Mouse (Mus musculus) right cerebral cortex, postnatal 10 days (tissue): ENCODE measurements at regions not wholly inside any gene's neighbourhood (a gene's known extent, or its start where the extent isn't known, plus 50 kb on each side); places are given as distances from the start of the nearest gene placed in this dataset.

ENCODE experiments used
- DNase-seq, 2 experiments: peaks; one replicate each; pipeline ENCODE4 v3.0.0; 2021; ENCODE audit warnings: low spot score in 2 of 2

- peak; percentile 60 to 65 for DNase-seq
These were observed 67.5 kb downstream of the Sc5d start for GRCm38 (mm10) chr9:42196552-42196951.

- no peak for DNase-seq
These were observed 67.9 kb downstream of the Sc5d start for GRCm38 (mm10) chr9:42196110-42196509.

GRCm38 (mm10) chr9:42195651-42196050, 68.4 kb downstream of the Sc5d start:
- no peak for DNase-seq

- DNase-seq = no peak
These were observed 69.1 kb downstream of the Sc5d start for GRCm38 (mm10) chr9:42194939-42195338.

- DNase-seq = no peak
These were observed 69.9 kb downstream of the Sc5d start for GRCm38 (mm10) chr9:42194176-42194575.

GRCm38 (mm10) chr9:42192967-42193733, 69.1 kb upstream of the Sorl1 start:
- DNase-seq = no peak

GRCm38 (mm10) chr9:42187371-42188228, 63.5 kb upstream of the Sorl1 start:
- DNase-seq = peak; percentile 89 to 93

GRCm38 (mm10) chr9:42184104-42184635, 60.1 kb upstream of the Sorl1 start:
- DNase-seq = no peak

GRCm38 (mm10) chr9:42183448-42183847, 59.4 kb upstream of the Sorl1 start:
- DNase-seq = peak; percentile 85 to 93

- no peak for DNase-seq
These were observed 58.3 kb upstream of the Sorl1 start for GRCm38 (mm10) chr9:42182400-42182799.

GRCm38 (mm10) chr9:42180152-42180551, 56.1 kb upstream of the Sorl1 start:
- DNase-seq = peak in 1 of 2 experiments; percentile 57

GRCm38 (mm10) chr9:42178759-42179377, 54.8 kb upstream of the Sorl1 start:
- DNase-seq = no peak

GRCm38 (mm10) chr9:42174349-42174955, 50.4 kb upstream of the Sorl1 start:
- DNase-seq = no peak
